Mouse (Mus musculus): ENCODE measurements around the gene Bglap3.

DNA sequence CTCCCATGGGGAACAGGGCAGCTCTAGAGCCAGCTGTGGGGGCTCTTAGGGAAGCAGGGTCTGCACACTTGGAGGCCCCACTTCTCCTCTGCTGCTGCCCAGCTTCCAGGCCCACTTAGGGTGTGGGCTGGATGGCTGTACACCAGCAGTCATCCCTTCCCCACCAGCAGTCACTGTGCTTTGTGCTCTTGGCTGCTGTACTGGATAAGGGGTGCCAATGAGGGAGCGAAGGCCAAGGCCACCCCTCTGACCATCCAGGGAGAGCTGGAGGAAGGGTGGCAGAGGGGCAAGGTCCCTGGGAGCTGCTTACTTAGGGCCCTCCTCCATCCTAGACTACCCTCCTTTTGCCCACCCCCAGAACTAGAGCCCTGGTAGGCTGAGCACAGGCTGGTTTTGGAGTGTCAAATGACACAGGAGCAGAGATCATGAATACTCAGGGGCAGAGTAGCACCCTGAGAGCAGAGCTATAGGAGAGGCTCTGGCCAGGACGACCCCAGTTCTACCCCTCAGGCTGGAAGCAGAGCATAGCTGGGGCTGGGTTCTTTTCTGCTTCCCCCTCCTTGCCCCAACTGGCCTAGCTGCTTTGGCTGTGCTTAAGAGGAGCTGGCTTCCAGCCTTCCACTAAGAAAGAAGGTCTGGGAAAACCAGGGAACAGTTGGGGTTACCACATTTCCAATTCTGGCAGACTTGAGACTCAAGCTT lies 10.8 kb downstream of the Bglap3 start:
- no peak for TF ChIP-seq CTCF (IDR thresholded peaks at IDR 0.05; ENCODE audit: low read depth, low read length)
- TF ChIP-seq GATA2 (IDR thresholded peaks at IDR 0.05; ENCODE audit: borderline replicate concordance, low read depth, low read length), result no peak
- TF ChIP-seq POLR2AphosphoS5 (IDR thresholded peaks at IDR 0.05; ENCODE audit: insufficient replicate concordance, low read depth, low read length), result no peak

All from G1E (cell line).